Mouse (Mus musculus): ENCODE data around the gene Hexb. TPM values are rescaled to one million over a fixed set of nuclear protein-coding genes. Genes with fewer than 3 reads are reported as not detected.

Hexb gene
- polyA plus RNA-seq, 1 experiment, result 21.4 TPM

- no peaks in the 10 kb centered on the region for H3K79me2 ChIP-seq (ENCODE audit: control insufficient read depth, insufficient read depth)
- peaks cover 44% of the 10 kb centered on the region for H3K36me3 ChIP-seq (ENCODE audit: control insufficient read depth, insufficient read depth)
- no peaks in the 10 kb centered on the region for H3K79me3 ChIP-seq (ENCODE audit: low read depth)
- no peak for TF ChIP-seq USF1 (IDR thresholded peaks at IDR 0.05; ENCODE audit: low read depth)
- no peak for TF ChIP-seq MAX (IDR thresholded peaks at IDR 0.05)
- no peak for TF ChIP-seq CTCF (IDR thresholded peaks at IDR 0.05; ENCODE audit: control insufficient read depth, insufficient read depth, insufficient read length)
- TF ChIP-seq CEBPB (IDR thresholded peaks at IDR 0.05; ENCODE audit: low read depth), result no peak
- TF ChIP-seq MYOD1 (IDR thresholded peaks at IDR 0.05; ENCODE audit: control insufficient read depth, insufficient read length, low read depth), result no peak
- no peak for TF ChIP-seq FOSL1 (IDR thresholded peaks at IDR 0.05; ENCODE audit: insufficient read depth, low read length, poor library complexity, severe bottlenecking)
- no peak for TF ChIP-seq MYOG (IDR thresholded peaks at IDR 0.05; ENCODE audit: control insufficient read depth, extremely low read depth, insufficient read length)
- no peak overlapping the region for H3ac ChIP-seq (ENCODE audit: control insufficient read depth, insufficient read length, low read depth)
- no peaks in the 10 kb centered on the region for H3K27me3 ChIP-seq (ENCODE audit: control insufficient read depth, insufficient read depth, insufficient read length)
- H3K4me3 ChIP-seq (ENCODE audit: insufficient read depth, poor library complexity, severe bottlenecking), result no peak overlapping the region
These were observed 17.9 kb downstream of the Hexb start for GRCm38 (mm10) chr13:97180113-97180828.

GRCm38 (mm10) chr13:97178943-97179342, 19.2 kb downstream of the Hexb start:
- H3K36me3 ChIP-seq (ENCODE audit: control insufficient read depth, insufficient read depth), result peaks cover 49% of the 10 kb centered on the region
- H3K79me3 ChIP-seq (ENCODE audit: low read depth), result no peaks in the 10 kb centered on the region
- H3ac ChIP-seq (ENCODE audit: control insufficient read depth, insufficient read length, low read depth), result no peak overlapping the region
- H3K27me3 ChIP-seq (ENCODE audit: control insufficient read depth, insufficient read depth, insufficient read length), result no peaks in the 10 kb centered on the region
- TF ChIP-seq MAX (IDR thresholded peaks at IDR 0.05) (no peak), MYOG (IDR thresholded peaks at IDR 0.05; ENCODE audit: control insufficient read depth, extremely low read depth, insufficient read length) (no peak), CEBPB (IDR thresholded peaks at IDR 0.05; ENCODE audit: low read depth) (no peak), FOSL1 (IDR thresholded peaks at IDR 0.05; ENCODE audit: insufficient read depth, low read length, poor library complexity, severe bottlenecking) (no peak), CTCF (IDR thresholded peaks at IDR 0.05; ENCODE audit: control insufficient read depth, insufficient read depth, insufficient read length) (no peak)
- H3K4me3 ChIP-seq (ENCODE audit: insufficient read depth, poor library complexity, severe bottlenecking), result no peak overlapping the region
- no peaks in the 10 kb centered on the region for H3K79me2 ChIP-seq (ENCODE audit: control insufficient read depth, insufficient read depth)

GRCm38 (mm10) chr13:97176731-97177130, 21.4 kb downstream of the Hexb start:
- H3K27me3 ChIP-seq (ENCODE audit: control insufficient read depth, insufficient read depth, insufficient read length), result no peaks in the 10 kb centered on the region
- peaks cover 61% of the 10 kb centered on the region for H3K36me3 ChIP-seq (ENCODE audit: control insufficient read depth, insufficient read depth)
- H3ac ChIP-seq (ENCODE audit: control insufficient read depth, insufficient read length, low read depth), result no peak overlapping the region
- no peaks in the 10 kb centered on the region for H3K79me3 ChIP-seq (ENCODE audit: low read depth)
- no peaks in the 10 kb centered on the region for H3K79me2 ChIP-seq (ENCODE audit: control insufficient read depth, insufficient read depth)
- TF ChIP-seq MYOG (IDR thresholded peaks at IDR 0.05; ENCODE audit: control insufficient read depth, extremely low read depth, insufficient read length) (no peak), MAX (IDR thresholded peaks at IDR 0.05) (no peak), FOSL1 (IDR thresholded peaks at IDR 0.05; ENCODE audit: insufficient read depth, low read length, poor library complexity, severe bottlenecking) (no peak), CEBPB (IDR thresholded peaks at IDR 0.05; ENCODE audit: low read depth) (no peak), MYOD1 (IDR thresholded peaks at IDR 0.05; ENCODE audit: control insufficient read depth, insufficient read length, low read depth) (no peak), CTCF (IDR thresholded peaks at IDR 0.05; ENCODE audit: control insufficient read depth, insufficient read depth, insufficient read length) (no peak), USF1 (IDR thresholded peaks at IDR 0.05; ENCODE audit: low read depth) (no peak)
- no peak overlapping the region for H3K4me3 ChIP-seq (ENCODE audit: insufficient read depth, poor library complexity, severe bottlenecking)

GRCm38 (mm10) chr13:97175520-97176264, 22.5 kb downstream of the Hexb start:
- Histone ChIP-seq H3K36me3 (ENCODE audit: control insufficient read depth, insufficient read depth) (peaks cover 62% of the 10 kb centered on the region), H3ac (ENCODE audit: control insufficient read depth, insufficient read length, low read depth) (no peak overlapping the region), H3K79me2 (ENCODE audit: control insufficient read depth, insufficient read depth) (no peaks in the 10 kb centered on the region), H3K79me3 (ENCODE audit: low read depth) (no peaks in the 10 kb centered on the region), H3K4me3 (ENCODE audit: insufficient read depth, poor library complexity, severe bottlenecking) (no peak overlapping the region), H3K27me3 (ENCODE audit: control insufficient read depth, insufficient read depth, insufficient read length) (no peaks in the 10 kb centered on the region)
- no peak for TF ChIP-seq MYOD1 (IDR thresholded peaks at IDR 0.05; ENCODE audit: control insufficient read depth, insufficient read length, low read depth)
- no peak for TF ChIP-seq USF1 (IDR thresholded peaks at IDR 0.05; ENCODE audit: low read depth)
- no peak for TF ChIP-seq FOSL1 (IDR thresholded peaks at IDR 0.05; ENCODE audit: insufficient read depth, low read length, poor library complexity, severe bottlenecking)
- TF ChIP-seq CEBPB (IDR thresholded peaks at IDR 0.05; ENCODE audit: low read depth), result no peak
- no peak for TF ChIP-seq MAX (IDR thresholded peaks at IDR 0.05)
- no peak for TF ChIP-seq CTCF (IDR thresholded peaks at IDR 0.05; ENCODE audit: control insufficient read depth, insufficient read depth, insufficient read length)
- TF ChIP-seq MYOG (IDR thresholded peaks at IDR 0.05; ENCODE audit: control insufficient read depth, extremely low read depth, insufficient read length), result no peak

- Histone ChIP-seq H3K4me3 (ENCODE audit: insufficient read depth, poor library complexity, severe bottlenecking) (no peak overlapping the region), H3K36me3 (ENCODE audit: control insufficient read depth, insufficient read depth) (peaks cover 59% of the 10 kb centered on the region), H3K79me2 (ENCODE audit: control insufficient read depth, insufficient read depth) (no peaks in the 10 kb centered on the region), H3ac (ENCODE audit: control insufficient read depth, insufficient read length, low read depth) (no peak overlapping the region), H3K79me3 (ENCODE audit: low read depth) (no peaks in the 10 kb centered on the region), H3K27me3 (ENCODE audit: control insufficient read depth, insufficient read depth, insufficient read length) (no peaks in the 10 kb centered on the region)
- no peak for TF ChIP-seq USF1 (IDR thresholded peaks at IDR 0.05; ENCODE audit: low read depth)
- no peak for TF ChIP-seq FOSL1 (IDR thresholded peaks at IDR 0.05; ENCODE audit: insufficient read depth, low read length, poor library complexity, severe bottlenecking)
- TF ChIP-seq MAX (IDR thresholded peaks at IDR 0.05), result no peak
These were observed 52.3 kb downstream of the Hexb start for GRCm38 (mm10) chr13:97145834-97146233.

All from C2C12 (cell line).